Mouse (Mus musculus) megakaryocyte, adult 5-6 weeks (primary cell): Measurements from ENCODE around the gene Mettl8. TPM values are rescaled to one million over a fixed set of nuclear protein-coding genes. Genes with fewer than 3 reads are reported as not detected.
A peak's percentile ranks its signal among the peaks of the same experiment; 100 is the strongest.

Experiments
- ATAC-seq: 2 replicates; pipeline ENCODE4 v1.8.0; 2016; ENCODE audit warnings: mild to moderate bottlenecking, inconsistent platforms; ENCODE audit not compliant: poor library complexity, severe bottlenecking
- total RNA-seq, 2 experiments: library from RNA; stranded (forward) in 1 of 2; stranded (reverse) in 1 of 2; fragments of 153-499, 151-499 nt in 1 of 2; fragments of 221-1000, 200-1000 nt in 1 of 2; gene quantifications; 2 replicates each; pipeline versions ENCODE4 v1.2.3 to v1.2.4; 2015 to 2017

Gene Mettl8
- total RNA-seq, 2 experiments from 2014 or later: 6.4 to 8.2 TPM

GRCm38 (mm10) chr2:71037447-71037846 is 17.9 kb downstream of the Mettl8 start:
- ATAC-seq: peak; percentile 57

- no peak for ATAC-seq
These were observed 21.4 kb downstream of the Mettl8 start for GRCm38 (mm10) chr2:71033987-71034386.

GRCm38 (mm10) chr2:71033014-71033413 is 22.4 kb downstream of the Mettl8 start:
- no peak for ATAC-seq

- ATAC-seq: peak; percentile 88
These were observed 23.2 kb downstream of the Mettl8 start for GRCm38 (mm10) chr2:71031973-71032794.

- ATAC-seq: no peak
These were observed 24.7 kb downstream of the Mettl8 start for GRCm38 (mm10) chr2:71030663-71031062.

GRCm38 (mm10) chr2:71027631-71028030 is 27.8 kb downstream of the Mettl8 start:
- ATAC-seq: no peak

GRCm38 (mm10) chr2:71026787-71027186 is 28.6 kb downstream of the Mettl8 start:
- ATAC-seq: peak; percentile 87

GRCm38 (mm10) chr2:71025576-71026315 is 29.6 kb downstream of the Mettl8 start:
- ATAC-seq: no peak

GRCm38 (mm10) chr2:71023986-71024385 is 31.4 kb downstream of the Mettl8 start:
- no peak for ATAC-seq

GRCm38 (mm10) chr2:71022991-71023390 is 32.4 kb downstream of the Mettl8 start:
- no peak for ATAC-seq

GRCm38 (mm10) chr2:71020674-71021073 is 34.7 kb downstream of the Mettl8 start:
- no peak for ATAC-seq

- ATAC-seq: no peak
These were observed 35.5 kb downstream of the Mettl8 start for GRCm38 (mm10) chr2:71019704-71020375.

GRCm38 (mm10) chr2:71019277-71019676 is 36.1 kb downstream of the Mettl8 start:
- no peak for ATAC-seq

- no peak for ATAC-seq
These were observed 41.9 kb downstream of the Mettl8 start for GRCm38 (mm10) chr2:71013521-71013920.

- no peak for ATAC-seq
These were observed 43.6 kb downstream of the Mettl8 start for GRCm38 (mm10) chr2:71011816-71012215.

- ATAC-seq: no peak
These were observed 51.0 kb downstream of the Mettl8 start for GRCm38 (mm10) chr2:71004354-71004753.

- peak; percentile 35 for ATAC-seq
These were observed 52.9 kb downstream of the Mettl8 start for GRCm38 (mm10) chr2:71002509-71002908.

GRCm38 (mm10) chr2:70998771-70999170 is 56.6 kb downstream of the Mettl8 start:
- ATAC-seq: no peak

GRCm38 (mm10) chr2:70996438-70996837 is 58.9 kb downstream of the Mettl8 start:
- ATAC-seq: no peak

GRCm38 (mm10) chr2:70995900-70996299 is 59.5 kb downstream of the Mettl8 start:
- no peak for ATAC-seq

GRCm38 (mm10) chr2:70993740-70994139 is 61.6 kb downstream of the Mettl8 start:
- ATAC-seq: no peak
